Mouse (Mus musculus) hindbrain, postnatal 0 days (tissue): Measurements from ENCODE around the gene Fbxo31. TPM values are rescaled to one million over a fixed set of nuclear protein-coding genes. Genes with fewer than 3 reads are reported as not detected.

Experiments
- ATAC-seq: fragments of 200-750 bp; cut with Nextera tagmentation; 2 replicates; pipeline ENCODE4 v1.8.0; 2017; ENCODE audit warnings: mild to moderate bottlenecking, moderate TSS enrichment, moderate library complexity
- DNase-seq: peaks from one replicate; pipeline ENCODE4 v3.0.0-alpha.2; 2015; ENCODE audit warnings: low spot score
- H3K27ac ChIP-seq: fragments of 300-500 bp; sonication (generic); 2 replicates; pipeline ENCODE4 v1.5.1; 2014; ENCODE audit warnings: mild to moderate bottlenecking
- H3K27me3 ChIP-seq: fragments of 300-500 bp; sonication (generic); 2 replicates; pipeline ENCODE4 v1.6.1; 2014; ENCODE audit warnings: low read length, mixed read lengths; ENCODE audit not compliant: insufficient read depth
- H3K36me3 ChIP-seq: fragments of 300-500 bp; sonication (generic); 2 replicates; pipeline ENCODE4 v1.6.1; 2014; ENCODE audit warnings: low read length, mixed read lengths; ENCODE audit not compliant: insufficient read depth
- H3K4me1 ChIP-seq: fragments of 300-500 bp; sonication (generic); 2 replicates; pipeline ENCODE4 v1.6.1; 2014; ENCODE audit warnings: antibody characterized with exemption, low read length, mixed read lengths; ENCODE audit not compliant: insufficient read depth
- H3K4me2 ChIP-seq: fragments of 300-500 bp; sonication (generic); 2 replicates; pipeline ENCODE4 v1.6.1; 2014; ENCODE audit warnings: low read depth, mild to moderate bottlenecking, low read length, moderate library complexity, mixed read lengths
- H3K4me3 ChIP-seq: fragments of 300-500 bp; sonication (generic); 2 replicates; pipeline ENCODE4 v1.5.1; 2014; ENCODE audit warnings: low read length
- H3K9ac ChIP-seq: fragments of 300-500 bp; sonication (generic); replicated peaks from 2 replicates; pipeline ENCODE4 v1.6.1; 2014; ENCODE audit warnings: mild to moderate bottlenecking, low read length, moderate library complexity, mixed read lengths
- H3K9me3 ChIP-seq: fragments of 300-500 bp; sonication (generic); 2 replicates; pipeline ENCODE4 v1.6.1; 2016; ENCODE audit warnings: low read length, mixed read lengths
- CTCF ChIP-seq: IDR thresholded peaks from 2 replicates; pipeline ENCODE4 v1.5.1; 2016; ENCODE audit warnings: antibody characterized with exemption, control low read depth, low read depth
- WGBS: fragments of 180-500 bp; shearing (Covaris S2); extraction: QIAGEN DNeasy Blood & Tissue Kit; methylation state at CpG from one replicate; pipeline ENCODE4 v1.1.7; 2014; 5-methylcytosine and 5-hydroxymethylcytosine counted together
- polyA plus RNA-seq: library from polyadenylated mRNA; unstranded; fragments of >200 nt; fragmentation: Nextera tagmentation; extraction: Ambion mirVana; gene quantifications from 2 replicates; pipeline ENCODE4 v1.2.1, GENCODE M21; 2015
- total RNA-seq: library from RNA; depleted of rRNA; stranded (reverse); fragments of >200 nt; gene quantifications from 2 replicates; pipeline ENCODE4 v1.2.3, GENCODE M21; 2014

The Fbxo31 gene
- total and polyA plus RNA-seq, 2 experiments from 2014 or later, result 34.9 to 70.4 TPM

- TF ChIP-seq CTCF, result no peak
- WGBS, result 33% methylated on average over 9 of the region's 9 CpGs
- Histone ChIP-seq H3K36me3 (no peaks in the 10 kb centered on the region), H3K9me3 (no peaks in the 10 kb centered on the region), H3K4me1 (peaks cover 12% of the 10 kb centered on the region), H3K27me3 (no peaks in the 10 kb centered on the region), H3K4me3 (no peak overlapping the region), H3K4me2 (no peak overlapping the region), H3K27ac (no peak overlapping the region), H3K9ac (no peak overlapping the region)
- DNase-seq (no peak), ATAC-seq (no peak)
Observed at GRCm38 (mm10) chr8:121580465-121580864, 1.9 kb upstream of the Fbxo31 start.

DNA sequence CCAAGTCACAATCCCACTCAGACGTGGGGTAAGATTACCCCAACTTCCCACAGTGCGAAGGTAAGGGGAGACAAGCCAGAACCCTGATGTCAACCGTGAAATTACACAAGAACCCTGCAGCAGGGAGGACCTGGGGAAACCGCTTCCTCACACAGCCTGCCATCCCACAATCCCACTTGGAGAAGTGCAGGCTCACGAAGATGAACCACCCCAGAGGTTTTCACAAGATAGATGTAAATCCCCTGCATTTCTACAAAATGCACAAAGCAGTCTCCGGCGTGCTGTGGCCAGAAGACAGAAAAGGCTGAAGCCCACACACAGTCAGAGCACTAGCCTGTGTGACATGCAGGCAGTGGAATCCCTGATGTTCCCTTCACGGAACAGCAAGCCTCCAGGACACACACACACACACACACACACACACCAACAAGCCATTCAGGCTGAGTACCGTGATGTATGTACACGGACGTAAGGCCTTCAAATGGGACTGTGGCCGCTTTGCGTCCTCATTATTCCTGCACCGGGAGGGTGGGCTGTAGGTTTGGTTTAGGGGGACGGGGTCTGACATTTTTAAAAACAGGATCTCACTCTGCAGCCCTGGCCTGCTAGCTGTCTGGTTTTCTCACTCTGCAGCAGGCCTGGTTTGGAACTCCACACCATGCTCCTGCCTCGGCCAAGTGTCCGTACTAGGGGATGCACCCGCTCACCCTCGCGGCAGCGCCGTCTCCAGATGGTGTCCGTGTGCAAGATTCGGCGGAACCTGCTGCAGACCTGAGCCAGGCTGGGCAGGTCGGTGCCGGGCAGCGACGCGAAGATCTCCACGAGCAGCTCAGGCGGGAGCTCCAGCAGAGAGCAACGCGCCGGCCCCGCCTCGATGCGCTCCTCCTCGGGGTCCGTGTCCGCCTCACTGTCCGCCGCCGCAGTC is 593 bp downstream of the Fbxo31 start:
- peak overlapping the region; percentile 85 for H3K9ac ChIP-seq
- H3K4me3 ChIP-seq, result peak overlapping the region; percentile 83
- ATAC-seq, result peak; percentile 66
- DNase-seq, result peak; percentile 56
- no peaks in the 10 kb centered on the region for H3K27me3 ChIP-seq
- H3K36me3 ChIP-seq, result no peaks in the 10 kb centered on the region
- no peaks in the 10 kb centered on the region for H3K9me3 ChIP-seq
- peaks cover 15% of the 10 kb centered on the region for H3K4me1 ChIP-seq
- no peak for TF ChIP-seq CTCF
- WGBS, result under 1% methylated on average over 44 of the region's 44 CpGs
- H3K4me2 ChIP-seq, result peak overlapping the region; percentile 66
- peak overlapping the region; percentile 82 for H3K27ac ChIP-seq

DNA sequence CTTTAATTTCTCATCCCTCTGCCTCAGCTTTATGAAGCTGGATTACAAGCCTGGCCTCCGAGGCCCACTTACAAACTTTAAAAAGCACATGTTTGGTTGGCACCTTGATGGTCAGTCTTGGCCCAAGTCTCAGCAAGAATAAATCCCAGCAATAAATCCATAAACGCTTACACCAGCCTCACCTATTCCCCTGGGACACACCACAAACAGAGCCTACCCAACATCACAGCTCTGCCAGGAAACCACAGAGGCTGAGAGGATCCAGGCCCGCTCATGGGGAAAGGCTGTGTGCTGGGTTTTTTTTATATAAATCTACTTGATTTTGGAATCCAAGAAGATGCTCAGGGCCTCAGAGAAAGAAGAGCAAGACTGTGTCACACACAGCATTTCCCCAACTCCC is 2.9 kb downstream of the Fbxo31 start:
- H3K9ac ChIP-seq, result no peak overlapping the region
- peaks cover 15% of the 10 kb centered on the region for H3K4me1 ChIP-seq
- no peak for DNase-seq
- no peak for ATAC-seq
- no peaks in the 10 kb centered on the region for H3K36me3 ChIP-seq
- H3K4me3 ChIP-seq, result no peak overlapping the region
- H3K27ac ChIP-seq, result no peak overlapping the region
- WGBS, result 77% methylated on average over 3 of the region's 3 CpGs
- no peak overlapping the region for H3K4me2 ChIP-seq
- TF ChIP-seq CTCF, result no peak
- no peaks in the 10 kb centered on the region for H3K9me3 ChIP-seq
- no peaks in the 10 kb centered on the region for H3K27me3 ChIP-seq

DNA sequence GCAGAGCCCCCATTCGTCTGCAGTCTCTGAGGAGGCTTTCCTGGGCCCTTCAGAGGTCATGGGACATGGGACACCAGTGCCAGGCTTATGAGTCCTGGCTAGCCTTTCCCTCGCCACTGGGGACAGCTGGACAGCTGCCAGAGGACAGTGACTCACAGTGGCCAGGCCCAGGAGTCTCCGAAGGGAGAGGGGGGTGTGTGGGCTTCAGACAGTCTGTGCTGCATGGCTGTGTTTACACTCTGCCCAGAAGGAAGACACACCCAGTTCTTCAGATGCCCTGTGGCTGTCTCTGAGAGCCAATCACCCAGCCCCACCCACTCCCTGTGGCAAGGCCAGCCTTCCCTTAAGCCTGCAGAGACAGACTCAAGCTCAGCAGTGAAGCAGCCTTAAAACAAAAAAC is 5.3 kb downstream of the Fbxo31 start:
- Histone ChIP-seq H3K36me3 (no peaks in the 10 kb centered on the region), H3K4me1 (peaks cover 15% of the 10 kb centered on the region), H3K27me3 (no peaks in the 10 kb centered on the region), H3K9ac (no peak overlapping the region), H3K4me2 (no peak overlapping the region), H3K4me3 (no peak overlapping the region), H3K27ac (no peak overlapping the region), H3K9me3 (no peaks in the 10 kb centered on the region)
- WGBS, result 34% methylated on average over 3 of the region's 3 CpGs
- peak; percentile 45; the same call in 1 of the 2 replicates for ATAC-seq
- DNase-seq, result peak; percentile 41
- TF ChIP-seq CTCF, result no peak

GRCm38 (mm10) chr8:121572121-121572520 is 6.5 kb downstream of the Fbxo31 start:
- no peak for ATAC-seq
- 81% methylated on average over 7 of the region's 7 CpGs for WGBS

DNA sequence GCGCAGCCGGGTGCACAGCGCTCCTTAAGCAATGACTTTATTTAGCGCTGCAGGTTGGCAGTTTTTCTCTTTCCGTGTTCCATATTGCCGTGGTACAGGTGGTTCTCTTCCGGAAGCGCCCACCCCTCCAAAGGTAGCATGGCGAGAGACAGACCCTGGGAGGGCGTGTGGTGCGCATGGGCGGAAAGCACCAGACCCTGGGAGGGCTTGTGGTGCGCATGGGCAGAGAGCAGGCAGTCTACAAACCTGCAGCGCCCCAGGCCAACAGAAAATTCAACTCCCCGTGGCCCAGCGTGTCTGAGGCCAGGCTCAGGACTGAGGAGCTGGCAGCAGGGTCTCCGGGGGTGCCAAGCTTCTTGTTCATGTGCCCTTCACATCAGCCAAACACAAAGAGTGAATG is 7.8 kb downstream of the Fbxo31 start:
- no peak for DNase-seq
- no peak for TF ChIP-seq CTCF
- Histone ChIP-seq H3K36me3 (no peaks in the 10 kb centered on the region), H3K4me2 (no peak overlapping the region), H3K4me1 (0 out of 2 replicates have a peak, but pooled peaks cover 3% of the 10 kb centered on the region), H3K27me3 (no peaks in the 10 kb centered on the region), H3K9ac (no peak overlapping the region), H3K9me3 (no peaks in the 10 kb centered on the region), H3K27ac (no peak overlapping the region), H3K4me3 (no peak overlapping the region)
- WGBS, result 87% methylated on average over 17 of the region's 17 CpGs
- ATAC-seq, result no peak

More at GRCm38 (mm10) chr8:121572121-121572520, 6.5 kb downstream of the Fbxo31 start:
- H3K27ac ChIP-seq, result no peak overlapping the region
- H3K4me1 ChIP-seq, result peaks cover 14% of the 10 kb centered on the region
- no peaks in the 10 kb centered on the region for H3K36me3 ChIP-seq
- H3K4me3 ChIP-seq, result no peak overlapping the region
- H3K27me3 ChIP-seq, result no peaks in the 10 kb centered on the region
- H3K4me2 ChIP-seq, result no peak overlapping the region
- TF ChIP-seq CTCF, result no peak
- H3K9me3 ChIP-seq, result no peaks in the 10 kb centered on the region
- DNase-seq, result no peak
- no peak overlapping the region for H3K9ac ChIP-seq

- DNase-seq (no peak), ATAC-seq (no peak)
- TF ChIP-seq CTCF, result no peak
- H3K4me2 ChIP-seq, result no peak overlapping the region
- no peak overlapping the region for H3K9ac ChIP-seq
- H3K4me1 ChIP-seq, result 0 out of 2 replicates have a peak, but pooled peaks cover 3% of the 10 kb centered on the region
- no peaks in the 10 kb centered on the region for H3K9me3 ChIP-seq
- WGBS, result 86% methylated on average over 21 of the region's 21 CpGs
- no peak overlapping the region for H3K27ac ChIP-seq
- H3K4me3 ChIP-seq, result no peak overlapping the region
- H3K27me3 ChIP-seq, result no peaks in the 10 kb centered on the region
- H3K36me3 ChIP-seq, result no peaks in the 10 kb centered on the region
Observed at GRCm38 (mm10) chr8:121570335-121570734, 8.3 kb downstream of the Fbxo31 start.
